Mouse (Mus musculus) E14TG2a.4 (cell line): ENCODE measurements around the gene Gtf2f2.

Source experiments
- H3K27me3 ChIP-seq: 2 replicates; pipeline ENCODE4 v1.6.1; 2014; ENCODE audit warnings: low read length, control low read depth; ENCODE audit not compliant: insufficient read depth
- H3K36me3 ChIP-seq: 2 replicates; pipeline ENCODE4 v1.6.1; 2014; ENCODE audit warnings: low read length, control low read depth; ENCODE audit not compliant: insufficient read depth
- H3K4me1 ChIP-seq: replicated peaks from 2 replicates; pipeline ENCODE4 v1.6.1; 2014; ENCODE audit warnings: low read depth, low read length, control low read depth
- H3K4me3 ChIP-seq: replicated peaks from 2 replicates; pipeline ENCODE4 v1.5.1; 2014; ENCODE audit warnings: mild to moderate bottlenecking, low read length
- H3K9me3 ChIP-seq: 2 replicates; pipeline ENCODE4 v1.6.1; 2014; ENCODE audit warnings: low read length, control low read depth
- CTCF ChIP-seq: conservative IDR thresholded peaks from 2 replicates; pipeline ENCODE4 v1.5.1; 2014; ENCODE audit warnings: low read length
- NANOG ChIP-seq: IDR thresholded peaks from 2 replicates; pipeline ENCODE4 v1.6.1; 2014; ENCODE audit warnings: borderline replicate concordance, low read length, mixed read lengths
- POU5F1 ChIP-seq: IDR thresholded peaks from 2 replicates; pipeline ENCODE4 v1.6.1; 2014; ENCODE audit warnings: low read length, borderline replicate concordance

The Gtf2f2 gene

DNA sequence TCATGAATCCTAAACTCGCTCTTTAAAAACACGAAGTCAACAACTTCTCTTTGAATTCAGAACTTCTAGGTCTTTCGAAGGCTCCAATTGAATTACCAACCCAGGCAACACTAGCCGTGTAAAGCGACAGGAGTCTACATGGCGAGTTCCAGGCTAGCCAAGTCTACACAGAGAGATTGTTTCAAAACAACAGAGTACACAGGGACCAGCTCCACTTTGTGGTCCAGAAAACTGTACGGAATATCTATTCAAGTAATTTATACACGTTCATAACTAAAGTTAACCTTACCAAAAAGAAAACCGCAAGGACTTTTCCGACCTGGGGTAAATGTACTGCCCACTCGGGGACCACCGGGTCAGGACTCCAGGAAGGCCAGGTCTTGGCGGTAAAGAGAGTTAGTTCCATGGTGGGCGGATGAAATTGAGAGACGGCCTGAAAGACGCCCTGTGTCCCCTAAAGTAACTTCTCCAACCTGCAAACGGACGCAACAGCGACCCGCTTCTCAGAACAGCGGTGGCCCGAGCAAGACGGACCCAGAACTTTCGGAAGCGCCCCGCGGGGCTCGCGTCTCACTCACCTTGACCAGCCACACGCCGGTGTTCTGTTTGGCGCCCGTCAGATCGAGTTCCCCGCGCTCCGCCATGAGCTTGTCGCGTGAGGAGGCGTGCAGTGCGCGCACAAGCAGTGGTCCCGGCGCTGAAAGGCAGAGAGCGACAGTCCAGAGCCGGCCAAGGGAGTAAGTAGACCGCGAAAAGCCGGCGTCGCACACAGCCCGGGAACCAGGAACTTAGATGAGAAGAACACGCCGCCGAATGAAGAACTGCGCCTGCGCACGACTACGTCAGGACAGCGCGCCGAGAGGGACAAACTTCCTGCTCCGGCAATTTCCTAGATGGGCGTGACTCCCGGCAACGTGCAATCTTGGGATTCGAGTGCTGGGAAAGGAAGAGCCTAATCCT lies at the start of gene Gtf2f2:
Gene Gtf2f2, minus strand, starts transcription at position 764 of the 960 bp plus-strand sequence.
- Histone ChIP-seq H3K36me3 (peaks cover 9% of the 10 kb centered on the region), H3K4me1 (peaks cover 30% of the 10 kb centered on the region), H3K4me3 (peak within 1 kb of the TSS; percentile 89), H3K27me3 (peaks cover 47% of the 10 kb centered on the region), H3K9me3 (no peaks in the 10 kb centered on the region)
- no peak for TF ChIP-seq POU5F1
- TF ChIP-seq NANOG = no peak
- TF ChIP-seq CTCF = no peak

DNA sequence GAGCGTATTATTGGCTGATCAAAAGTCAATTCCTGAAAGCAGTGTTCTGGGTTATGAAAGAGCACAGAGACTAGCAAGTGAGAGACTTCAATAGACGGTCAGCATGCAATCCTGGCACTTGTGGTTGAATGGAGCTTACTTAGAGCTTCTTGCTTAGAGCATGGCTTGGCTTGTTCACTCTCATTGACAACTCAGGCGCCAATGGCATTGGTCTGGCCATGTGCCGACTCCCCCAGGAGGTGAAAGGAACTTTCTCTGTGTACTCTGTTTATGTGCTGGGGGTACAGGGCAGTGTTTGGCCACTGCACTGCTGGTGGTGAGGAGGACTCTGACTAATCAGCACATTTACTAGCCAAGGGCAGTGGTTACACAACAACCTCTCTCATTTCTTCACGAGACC lies 48.8 kb upstream of the Gtf2f2 start:
- H3K4me3 ChIP-seq = no peak overlapping the region
- no peaks in the 10 kb centered on the region for H3K9me3 ChIP-seq
- H3K36me3 ChIP-seq = no peaks in the 10 kb centered on the region
- no peaks in the 10 kb centered on the region for H3K4me1 ChIP-seq
- TF ChIP-seq POU5F1 (no peak), CTCF (no peak), NANOG (no peak)
- H3K27me3 ChIP-seq = peaks cover 1% of the 10 kb centered on the region; the same call in 1 of the 2 replicates

DNA sequence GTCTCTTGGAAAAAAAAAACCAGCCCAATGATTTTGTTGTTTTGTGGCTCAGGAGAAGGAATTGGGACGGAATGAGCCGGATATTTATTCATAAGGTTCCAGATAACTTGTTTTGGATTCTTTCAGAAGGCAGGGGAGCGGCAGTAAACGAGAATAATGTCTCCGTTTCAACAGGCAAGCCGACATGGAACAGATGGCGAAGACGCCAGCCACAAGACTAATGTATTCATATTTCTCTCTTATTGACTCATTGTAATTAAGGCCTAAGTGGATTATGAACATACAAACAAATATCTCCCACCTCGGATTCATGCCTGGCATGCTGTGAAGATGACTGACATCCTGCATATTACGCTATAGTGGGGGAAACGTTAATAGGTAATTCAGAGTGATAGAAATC lies 43.1 kb upstream of the Gtf2f2 start:
- Histone ChIP-seq H3K27me3 (peaks cover 9% of the 10 kb centered on the region), H3K9me3 (no peaks in the 10 kb centered on the region), H3K36me3 (no peaks in the 10 kb centered on the region), H3K4me1 (no peaks in the 10 kb centered on the region), H3K4me3 (no peak overlapping the region)
- TF ChIP-seq POU5F1 = no peak
- no peak for TF ChIP-seq CTCF
- TF ChIP-seq NANOG = no peak

DNA sequence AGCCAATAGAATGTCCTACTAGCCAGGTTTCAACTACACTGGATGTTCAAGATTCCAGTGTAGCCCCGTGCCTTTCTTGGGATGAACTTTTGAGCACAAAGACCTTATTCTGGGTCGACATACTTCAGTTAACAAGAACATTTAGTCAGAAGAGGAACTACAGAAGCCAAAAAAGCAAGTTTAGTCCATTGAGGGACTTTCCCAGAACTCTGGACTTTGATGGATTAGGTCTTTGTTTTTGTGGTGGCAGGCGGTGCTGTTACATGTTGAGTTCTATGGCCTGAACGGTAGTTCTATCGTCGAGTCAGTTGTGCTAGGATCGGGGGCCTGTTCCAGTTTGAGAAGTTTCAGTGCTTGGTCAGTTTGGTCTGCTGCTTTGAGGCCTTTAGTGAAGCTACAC lies 41.3 kb upstream of the Gtf2f2 start:
- Histone ChIP-seq H3K27me3 (peaks cover 9% of the 10 kb centered on the region), H3K4me1 (no peaks in the 10 kb centered on the region), H3K4me3 (no peak overlapping the region), H3K9me3 (no peaks in the 10 kb centered on the region), H3K36me3 (no peaks in the 10 kb centered on the region)
- no peak for TF ChIP-seq POU5F1
- no peak for TF ChIP-seq CTCF
- no peak for TF ChIP-seq NANOG

DNA sequence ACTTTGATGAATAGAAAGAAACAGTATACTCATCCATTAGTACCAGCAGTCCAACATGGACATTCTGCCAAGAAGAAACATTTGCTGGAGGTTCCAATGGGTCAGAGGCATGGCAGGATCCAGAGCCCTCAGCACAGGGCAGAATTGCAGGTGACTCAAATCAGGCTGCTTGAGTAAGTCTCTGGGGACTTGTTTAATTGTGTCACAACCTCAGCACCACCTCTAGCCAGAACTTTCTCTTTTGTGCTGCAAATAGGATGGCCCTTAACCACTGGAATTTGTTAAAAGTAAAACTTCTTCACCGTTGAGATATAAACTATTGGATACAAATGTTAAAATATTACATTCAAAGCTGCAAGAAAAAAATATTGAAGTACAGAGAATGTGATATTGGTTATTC lies 35.1 kb upstream of the Gtf2f2 start:
- no peak overlapping the region for H3K4me3 ChIP-seq
- no peaks in the 10 kb centered on the region for H3K36me3 ChIP-seq
- H3K9me3 ChIP-seq = peaks cover 6% of the 10 kb centered on the region
- no peaks in the 10 kb centered on the region for H3K27me3 ChIP-seq
- no peaks in the 10 kb centered on the region for H3K4me1 ChIP-seq
- no peak for TF ChIP-seq NANOG
- TF ChIP-seq POU5F1 = no peak
- TF ChIP-seq CTCF = no peak

DNA sequence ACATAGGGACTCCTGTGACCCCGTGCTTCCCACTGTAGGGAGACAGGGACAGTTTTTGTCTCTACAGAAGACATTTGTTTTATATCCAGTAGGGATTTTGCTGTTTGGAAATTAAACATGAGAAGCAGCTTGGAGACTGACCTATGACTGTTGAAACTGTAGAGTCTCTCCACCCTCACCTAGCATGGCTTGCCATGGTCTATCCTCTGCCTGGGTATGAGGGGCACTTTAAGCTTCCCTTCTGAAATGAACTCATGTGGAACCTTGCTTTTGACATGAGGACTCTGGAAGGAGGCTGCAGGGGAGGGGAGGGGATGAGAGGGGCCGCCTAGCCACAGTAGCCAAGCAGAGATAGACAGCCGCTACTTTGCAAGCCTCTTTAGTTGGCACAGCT lies 33.5 kb upstream of the Gtf2f2 start:
- Histone ChIP-seq H3K9me3 (peaks cover 6% of the 10 kb centered on the region), H3K36me3 (no peaks in the 10 kb centered on the region), H3K27me3 (no peaks in the 10 kb centered on the region), H3K4me3 (no peak overlapping the region), H3K4me1 (no peaks in the 10 kb centered on the region)
- TF ChIP-seq CTCF (no peak), NANOG (no peak), POU5F1 (no peak)

DNA sequence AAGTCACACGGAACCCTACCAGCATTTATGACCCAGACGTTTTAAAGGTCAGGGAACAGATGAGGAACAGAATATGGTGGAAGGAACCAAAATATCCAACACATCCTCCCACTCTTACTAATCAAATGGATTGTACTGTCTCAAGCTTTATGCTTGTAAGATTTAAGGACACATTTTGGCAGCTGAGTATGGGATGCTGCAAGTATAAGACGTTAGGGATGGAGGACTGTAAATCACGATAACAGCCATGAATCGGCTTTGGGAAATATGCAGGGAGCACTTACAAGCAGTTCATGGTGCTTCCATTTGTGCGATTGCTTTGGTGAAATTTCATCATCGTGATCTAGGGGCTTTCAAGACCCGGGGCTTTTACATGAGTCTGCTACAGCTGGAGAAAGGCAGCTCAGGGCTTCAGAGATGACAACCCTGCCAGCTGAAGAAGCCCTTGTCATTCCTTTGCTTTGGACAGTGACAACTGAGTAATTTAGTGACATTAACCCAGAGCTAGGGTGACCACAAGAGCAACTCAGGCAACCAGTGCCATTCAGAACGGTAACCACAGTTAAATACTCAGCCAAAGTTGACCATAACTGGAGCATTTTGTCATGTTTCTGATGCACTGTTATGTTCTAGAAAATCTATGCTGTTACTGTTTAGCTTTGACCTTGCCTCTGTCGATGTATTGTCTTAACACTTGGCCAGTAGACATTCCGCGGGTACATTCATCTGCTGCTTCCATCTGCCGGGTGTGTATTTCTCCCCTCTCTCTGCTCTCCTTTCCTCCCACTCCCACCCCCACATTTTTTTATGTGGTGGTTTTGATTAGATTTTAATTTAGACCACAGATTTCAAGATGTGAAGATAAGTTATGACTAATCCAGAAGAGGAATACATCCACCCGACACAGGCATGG lies 32.8 kb upstream of the Gtf2f2 start:
- Histone ChIP-seq H3K4me1 (no peaks in the 10 kb centered on the region), H3K27me3 (no peaks in the 10 kb centered on the region), H3K9me3 (peaks cover 6% of the 10 kb centered on the region), H3K4me3 (no peak overlapping the region), H3K36me3 (no peaks in the 10 kb centered on the region)
- TF ChIP-seq CTCF = no peak
- TF ChIP-seq POU5F1 = no peak
- TF ChIP-seq NANOG = no peak

DNA sequence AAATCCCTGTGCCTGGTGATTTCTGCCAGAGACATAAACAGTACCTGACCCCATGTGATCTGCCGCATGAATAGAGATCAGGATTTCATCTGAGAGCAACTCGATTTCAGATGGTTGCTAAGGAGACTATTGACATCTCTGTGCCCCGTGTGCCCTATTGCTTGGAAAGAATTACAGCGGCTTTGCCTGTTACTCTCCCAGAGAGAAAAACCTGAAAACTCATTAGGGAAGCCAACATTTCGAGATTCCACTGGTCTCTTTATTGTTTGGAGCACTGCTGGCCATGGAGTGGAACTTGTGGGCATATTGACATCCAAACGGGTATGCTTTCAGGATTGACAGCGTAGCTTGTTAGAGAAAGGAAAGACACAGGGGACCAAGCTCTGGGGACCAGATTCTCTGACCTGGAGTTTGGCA lies 22.6 kb upstream of the Gtf2f2 start:
- H3K9me3 ChIP-seq = no peaks in the 10 kb centered on the region
- TF ChIP-seq POU5F1 (no peak), NANOG (no peak), CTCF (no peak)
- H3K27me3 ChIP-seq = peaks cover 14% of the 10 kb centered on the region
- H3K4me3 ChIP-seq = no peak overlapping the region
- H3K36me3 ChIP-seq = no peaks in the 10 kb centered on the region
- H3K4me1 ChIP-seq = peaks cover 10% of the 10 kb centered on the region; the same call in 1 of the 2 replicates
